Mouse (Mus musculus) ovary, adult 2 months (tissue): ENCODE data around the gene Epx. TPM values are rescaled to one million over a fixed set of nuclear protein-coding genes. Genes with fewer than 3 reads are reported as not detected.

Experiments
- polyA plus RNA-seq: library from polyadenylated mRNA; depleted of rRNA; stranded (reverse); fragments of >200 nt; gene quantifications from 2 replicates; pipeline ENCODE4 v1.2.3, GENCODE M21; 2012; rRNA removed

Epx gene
- polyA plus RNA-seq, result not detected in 2 replicates

DNA sequence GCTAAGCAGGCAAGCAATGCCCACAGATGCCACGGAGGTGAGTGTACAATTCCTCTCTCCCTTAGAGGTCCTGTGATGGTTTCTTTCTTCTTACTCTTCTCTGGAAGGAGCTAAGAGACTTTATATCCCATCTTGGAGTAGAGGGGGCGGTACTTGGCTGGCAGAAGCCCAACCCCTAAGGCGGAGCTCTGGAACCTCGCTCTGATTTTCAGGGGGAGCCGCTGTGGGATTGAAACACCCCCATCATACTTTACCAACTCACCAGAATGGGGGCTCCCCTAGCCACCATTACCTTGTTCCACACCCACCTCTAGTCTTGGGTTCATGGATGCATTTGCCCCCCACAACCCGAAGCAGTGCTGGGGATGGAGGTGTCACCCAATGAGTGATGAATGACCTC is at the start of gene Epx:
Gene Epx (minus strand): TSS at position 101 of the 400 bp plus-strand sequence.

DNA sequence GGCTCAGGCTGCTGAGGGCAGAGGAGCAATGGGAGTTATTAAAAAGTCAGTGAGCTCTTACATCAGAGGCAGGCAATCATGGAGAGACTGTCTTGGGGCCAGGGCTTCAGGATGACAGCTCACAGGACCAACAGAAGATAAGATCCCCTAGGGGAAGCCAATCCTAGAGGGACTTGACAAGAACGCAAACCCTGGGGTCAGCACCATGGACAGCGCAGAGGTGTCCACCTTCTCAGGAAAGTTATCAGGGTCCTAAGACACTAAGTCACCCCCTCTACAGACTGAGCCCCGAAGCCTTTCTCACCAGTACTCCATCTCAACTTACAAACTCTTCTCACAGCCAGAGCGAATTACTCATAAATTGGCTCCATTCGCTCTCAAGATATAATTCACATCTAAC is 45.6 kb upstream of the Epx start, which contains the start of gene Olfr464:
Gene Olfr464 (minus strand): TSS at position 2 of the 400 bp plus-strand sequence.

DNA sequence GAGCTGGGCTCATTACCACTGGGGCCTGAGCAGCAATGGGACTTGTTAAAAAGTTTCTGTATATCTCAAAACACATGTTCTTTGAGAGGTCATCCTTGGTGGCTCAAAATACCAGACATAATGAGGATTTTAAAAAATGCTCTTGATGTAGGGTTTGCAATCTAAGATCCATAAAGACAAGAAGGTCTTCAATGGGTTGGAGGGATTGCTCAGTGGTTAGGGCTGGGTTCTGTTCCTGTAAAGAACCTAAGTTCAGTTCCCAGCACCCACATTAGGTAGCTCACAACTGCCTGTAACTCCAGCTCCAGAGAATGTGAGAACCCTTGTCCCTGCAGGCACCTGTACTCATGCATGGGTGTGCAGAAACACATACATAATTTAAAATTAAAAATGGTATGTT is 22.0 kb upstream of the Epx start, which contains the start of gene Olfr463:
Gene Olfr463 (minus strand): TSS at position 101 of the 400 bp plus-strand sequence.

DNA sequence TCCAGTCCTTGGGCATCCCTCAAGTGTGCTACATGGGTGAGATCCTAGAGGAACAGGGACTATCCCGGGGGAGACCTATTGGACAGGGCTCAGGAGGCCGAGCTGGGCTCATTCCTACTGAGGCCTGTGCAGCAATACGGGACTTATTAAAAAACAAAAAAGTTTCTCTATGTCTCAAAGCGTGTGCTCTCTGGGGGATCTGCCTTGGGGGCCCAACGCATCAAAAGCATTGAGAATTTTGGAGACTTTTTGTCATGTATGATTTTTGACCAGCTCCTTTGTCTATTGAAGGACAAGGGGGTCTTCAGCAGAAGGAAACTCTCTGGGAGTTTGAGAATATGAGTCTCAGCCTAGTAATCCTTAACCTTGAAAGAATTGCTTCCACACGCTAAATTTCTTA is 16.8 kb upstream of the Epx start, which contains the start of gene Olfr462:
Gene Olfr462 (minus strand): TSS at position 101 of the 400 bp plus-strand sequence.

DNA sequence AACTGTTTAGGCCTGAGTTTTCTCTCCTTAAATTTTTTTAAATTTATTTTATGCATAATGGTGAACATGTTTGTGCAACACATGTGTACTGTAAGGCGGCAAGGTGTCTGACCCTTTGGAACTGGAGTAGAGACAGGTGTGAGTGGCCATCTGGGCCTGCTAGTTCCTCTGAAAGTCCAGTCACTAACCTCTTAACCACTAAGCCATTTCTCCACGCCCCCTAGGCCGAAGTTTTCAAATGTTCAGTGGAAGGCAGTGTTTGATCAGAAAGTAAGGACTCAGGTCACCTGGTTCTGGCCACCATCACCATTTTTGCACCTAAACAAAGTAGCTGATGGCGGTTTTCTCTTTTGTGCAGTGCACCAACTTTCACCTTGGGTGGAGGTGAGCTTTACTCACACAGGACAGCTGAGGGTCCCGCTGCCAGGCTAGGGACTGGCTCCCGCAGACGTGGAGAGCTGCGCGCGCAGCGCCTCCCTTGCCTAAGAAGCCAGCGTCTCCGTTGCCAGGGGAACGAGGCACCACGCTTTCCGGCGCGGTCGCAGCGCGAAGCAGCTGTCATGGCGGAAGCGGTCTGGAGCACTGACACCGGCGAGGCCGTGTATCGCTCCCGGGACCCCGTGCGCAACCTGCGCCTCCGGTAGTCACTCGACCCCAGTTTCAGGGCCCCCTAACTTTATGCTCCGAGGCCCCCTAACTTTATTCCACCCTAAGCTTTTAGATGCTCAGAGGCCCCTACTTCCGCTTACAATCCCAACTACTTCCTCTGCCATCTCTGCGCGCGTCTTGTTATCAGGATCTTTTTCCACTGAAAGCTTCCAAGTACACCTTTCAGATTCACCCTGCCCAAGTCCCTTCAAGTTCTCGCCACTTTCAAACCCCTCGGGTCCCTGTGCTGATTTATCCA is 22.4 kb downstream of the Epx start, which contains the start of gene Mks1:
Gene Mks1 (plus strand): TSS at position 526 of the 907 bp plus-strand sequence.

GRCm38 (mm10) chr11:87828239-87828900 is 47.0 kb downstream of the Epx start, which contains the start of gene Lpo:
Gene Lpo (minus strand): TSS chr11:87828289.

Other genes with a start within 250 kb of the Epx start
- gene Rnf43, start 212.8 kb downstream of the Epx start, polyA plus RNA-seq, result 7.2 and 8.9 TPM in 2 replicates
- 38.0 and 74.1 TPM in 2 replicates for gene Supt4a, start 138.0 kb downstream of the Epx start, polyA plus RNA-seq
- 13.0 and 14.2 TPM in 2 replicates for gene Tspoap1, start 115.0 kb downstream of the Epx start, polyA plus RNA-seq
- 0.19 and 0.31 TPM in 2 replicates for gene Mpo, start 82.0 kb downstream of the Epx start, polyA plus RNA-seq
- 0.06 and 0.18 TPM in 2 replicates for gene Lpo, start 47.2 kb downstream of the Epx start, polyA plus RNA-seq
- 19.4 and 25.5 TPM in 2 replicates for gene Mks1, start 22.3 kb downstream of the Epx start, polyA plus RNA-seq
- 0.21 TPM in 1 of 2 replicates, not detected in the other for gene Olfr462, start 16.7 kb upstream of the Epx start, polyA plus RNA-seq
- not detected in 2 replicates for gene Olfr463, start 21.9 kb upstream of the Epx start, polyA plus RNA-seq
- 0.28 and 1.2 TPM in 2 replicates for gene Olfr464, start 45.4 kb upstream of the Epx start, polyA plus RNA-seq
- gene Dynll2, start 112.0 kb upstream of the Epx start, polyA plus RNA-seq, result 128 and 211 TPM in 2 replicates
- gene Srsf1, start 171.8 kb upstream of the Epx start, polyA plus RNA-seq, result 152 and 191 TPM in 2 replicates
- 21.7 and 28.3 TPM in 2 replicates for gene Vezf1, start 192.7 kb upstream of the Epx start, polyA plus RNA-seq
- 51.0 TPM in 2 replicates for gene Cuedc1, start 222.5 kb upstream of the Epx start, polyA plus RNA-seq